Mouse (Mus musculus) spleen, adult 2 months (tissue): ENCODE measurements around the gene Apeh.

Experiments
- CTCF ChIP-seq: fragments of 200-500 bp; IDR thresholded peaks from 2 replicates; pipeline ENCODE4 v1.5.1; 2011; ENCODE audit warnings: mild to moderate bottlenecking, inconsistent platforms; ENCODE audit not compliant: insufficient read depth, insufficient read length, insufficient replicate concordance; ENCODE audit errors: extremely low read depth
- POLR2A ChIP-seq: fragments of 200-500 bp; IDR thresholded peaks from 2 replicates; pipeline ENCODE4 v1.6.1; 2011; ENCODE audit warnings: low read depth, low read length, inconsistent platforms

- TF ChIP-seq CTCF (no peak), POLR2A (no peak)
These were observed 45.7 kb upstream of the Apeh start for GRCm38 (mm10) chr9:108139963-108140695.
